Mouse (Mus musculus) MEL-GATA-1-ER (cell line): ENCODE measurements around the gene Agl.

Source experiments
- DNase-seq: peaks from one replicate; pipeline ENCODE4 v3.0.0-alpha.2; 2012; ENCODE audit warnings: low read depth; ENCODE audit errors: extremely low read depth

Agl gene

GRCm38 (mm10) chr3:116694955-116695665 is 112.9 kb downstream of the Agl start:
- no peak for DNase-seq

DNA sequence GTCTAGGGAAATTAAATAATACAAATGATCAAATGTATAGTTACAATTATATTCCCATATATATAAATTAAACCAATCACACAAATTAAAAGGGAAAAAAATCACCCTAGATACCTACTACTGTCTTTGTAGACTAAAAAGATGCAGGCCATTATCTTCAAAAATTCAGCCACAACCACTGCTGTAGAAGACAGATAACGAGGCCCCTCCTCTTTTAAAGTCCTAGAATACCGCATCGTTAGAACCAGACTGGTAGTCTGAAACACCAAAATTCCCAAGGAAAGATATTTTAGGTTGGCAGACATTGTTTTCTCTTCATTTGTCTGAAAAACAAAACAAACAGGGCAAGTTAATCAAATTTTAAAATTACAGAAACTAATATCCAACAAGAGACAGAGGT is 113.7 kb downstream of the Agl start:
- peak; percentile 73 for DNase-seq
